Mouse (Mus musculus) testis, adult 2 months (tissue): Measurements from ENCODE around the gene Cluap1. TPM values are rescaled to one million over a fixed set of nuclear protein-coding genes. Genes with fewer than 3 reads are reported as not detected.
"Not testable (repeated sequence)": the region's sequence is repeated elsewhere in the genome, so short reads cannot be mapped to it uniquely, and the experiment has no call there.

ENCODE experiments used
- H3K27ac ChIP-seq: fragments of 200-500 bp; 2 replicates; pipeline ENCODE4 v1.5.1; 2012; ENCODE audit warnings: low read depth, low read length; ENCODE audit not compliant: control insufficient read depth, insufficient read depth
- H3K27me3 ChIP-seq: fragments of 200-500 bp; 2 replicates; pipeline ENCODE4 v1.6.1; 2012; ENCODE audit warnings: mild to moderate bottlenecking, low read length, moderate library complexity; ENCODE audit not compliant: control insufficient read depth, insufficient read depth
- H3K36me3 ChIP-seq: fragments of 200-500 bp; 2 replicates; pipeline ENCODE4 v1.6.1; 2012; ENCODE audit warnings: mild to moderate bottlenecking, low read length; ENCODE audit not compliant: control insufficient read depth, insufficient read depth
- H3K4me1 ChIP-seq: fragments of 200-500 bp; 2 replicates; pipeline ENCODE4 v1.6.1; 2012; ENCODE audit warnings: low read length; ENCODE audit not compliant: control insufficient read depth, insufficient read depth
- H3K4me3 ChIP-seq: fragments of 200-500 bp; 2 replicates; pipeline ENCODE4 v1.5.1; 2012; ENCODE audit warnings: low read depth, mild to moderate bottlenecking, low read length, moderate library complexity, mixed read lengths; ENCODE audit not compliant: control insufficient read depth
- CTCF ChIP-seq: fragments of 200-500 bp; IDR thresholded peaks from 2 replicates; pipeline ENCODE4 v1.5.1; 2012; ENCODE audit warnings: low read depth, mild to moderate bottlenecking, inconsistent platforms, low read length, moderate library complexity; ENCODE audit not compliant: control insufficient read depth, insufficient read depth, insufficient replicate concordance
- POLR2A ChIP-seq: fragments of 200-500 bp; IDR thresholded peaks from 2 replicates; pipeline ENCODE4 v1.6.1; 2012; ENCODE audit warnings: low read depth, mild to moderate bottlenecking, inconsistent platforms, low read length, moderate library complexity; ENCODE audit not compliant: control insufficient read depth
- polyA plus RNA-seq: library from polyadenylated mRNA; depleted of rRNA; stranded (reverse); fragments of >200 nt; gene quantifications from 2 replicates; pipeline ENCODE4 v1.2.3, GENCODE M21; 2012

Cluap1 gene
- polyA plus RNA-seq, 1 experiment: 29.4 TPM

DNA sequence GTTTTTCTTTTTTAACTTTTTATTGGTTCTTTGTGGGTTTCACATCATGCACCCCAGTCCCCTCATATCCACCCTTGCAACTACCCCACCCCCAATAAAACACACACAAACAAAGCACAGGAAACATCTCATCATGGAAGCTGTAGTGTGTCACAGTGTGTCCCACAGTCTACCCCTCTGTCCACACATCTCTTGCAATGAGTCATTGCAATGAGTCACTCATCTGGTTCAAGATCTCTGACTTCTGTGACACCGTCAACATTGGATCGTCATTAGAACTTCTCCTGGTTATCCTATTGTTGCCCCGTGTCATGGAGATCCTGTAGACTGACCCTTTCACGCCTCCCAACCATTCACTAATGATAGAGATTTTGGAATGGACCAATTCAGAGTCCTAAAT lies 26.1 kb downstream of the Cluap1 start:
- TF ChIP-seq POLR2A (no peak), CTCF (no peak)
- Histone ChIP-seq H3K27ac (no peak overlapping the region), H3K4me1 (no peaks in the 10 kb centered on the region), H3K4me3 (no peak overlapping the region), H3K27me3 (no peaks in the 10 kb centered on the region), H3K36me3 (peaks cover 1% of the 10 kb centered on the region; the same call in 1 of the 2 replicates)

DNA sequence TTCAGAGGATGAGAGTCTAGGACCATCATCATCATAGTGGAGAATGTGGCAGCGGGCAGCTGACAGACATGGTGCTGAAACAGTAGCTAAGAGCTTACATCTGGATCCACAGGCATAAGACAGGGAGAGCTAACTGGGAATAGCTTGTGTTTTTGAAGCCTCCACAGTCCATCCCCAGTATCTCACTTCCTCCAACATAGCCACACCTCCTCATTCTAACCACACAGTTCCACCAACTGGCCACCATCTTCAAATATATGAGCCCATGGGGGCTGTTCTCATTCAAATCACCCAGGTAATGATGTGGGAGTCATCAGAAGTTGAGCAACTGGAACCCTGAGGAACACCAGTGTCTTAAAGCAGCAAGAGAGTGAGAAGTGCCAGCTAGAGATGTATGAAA lies 42.5 kb downstream of the Cluap1 start:
- no peak overlapping the region for H3K4me3 ChIP-seq
- TF ChIP-seq POLR2A (no peak), CTCF (no peak)
- H3K36me3 ChIP-seq: no peaks in the 10 kb centered on the region
- no peaks in the 10 kb centered on the region for H3K27me3 ChIP-seq
- H3K4me1 ChIP-seq: peaks cover 3% of the 10 kb centered on the region
- H3K27ac ChIP-seq: no peak overlapping the region

DNA sequence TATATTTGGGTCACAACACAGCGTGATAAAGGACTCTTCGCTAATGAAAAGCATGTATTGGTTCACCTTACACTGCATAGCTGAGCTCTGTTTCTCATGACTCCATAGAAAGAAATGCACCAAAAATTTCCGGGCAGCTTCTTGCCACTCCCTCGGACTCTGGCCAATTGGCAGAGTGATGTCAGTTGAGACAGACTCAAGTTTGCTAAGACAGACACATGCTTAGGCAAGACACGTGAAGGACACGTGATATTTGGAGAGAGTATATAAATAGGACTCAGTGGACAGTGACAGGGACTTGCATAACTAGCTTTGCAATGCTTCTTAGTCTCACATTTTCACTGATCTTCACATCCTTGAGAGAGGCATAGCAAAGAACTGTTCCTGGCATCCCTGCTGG lies 47.8 kb downstream of the Cluap1 start:
- no peak for TF ChIP-seq CTCF
- TF ChIP-seq POLR2A: no peak
- H3K27ac ChIP-seq: no peak overlapping the region

DNA sequence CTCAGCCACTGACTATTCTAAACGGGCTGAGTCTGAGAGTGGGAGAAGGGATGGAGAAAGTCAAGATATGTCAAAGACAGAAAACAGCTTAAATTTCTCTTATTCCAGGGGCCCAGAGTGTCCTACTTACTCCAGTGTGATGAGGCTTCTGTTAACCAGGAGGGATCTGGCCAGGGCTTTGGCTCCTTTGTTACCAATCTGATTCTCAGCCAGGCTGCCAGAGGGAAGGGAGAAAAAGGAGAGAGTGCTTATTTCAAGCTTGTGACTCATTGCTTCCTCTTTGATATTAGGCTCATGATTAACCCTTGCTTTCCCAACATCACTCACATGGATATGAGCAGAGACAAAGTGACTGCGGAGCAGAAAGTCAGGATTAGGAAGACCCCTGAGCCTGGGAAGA lies 50.7 kb downstream of the Cluap1 start:
- H3K27me3 ChIP-seq: no peaks in the 10 kb centered on the region
- H3K4me3 ChIP-seq: no peak overlapping the region
- TF ChIP-seq CTCF (no peak), POLR2A (no peak)
- no peaks in the 10 kb centered on the region for H3K4me1 ChIP-seq
- no peak overlapping the region for H3K27ac ChIP-seq
- H3K36me3 ChIP-seq: no peaks in the 10 kb centered on the region

More for the DNA sequence above, 47.8 kb downstream of the Cluap1 start:
- no peaks in the 10 kb centered on the region for H3K36me3 ChIP-seq
- no peak overlapping the region for H3K4me3 ChIP-seq
- no peaks in the 10 kb centered on the region for H3K27me3 ChIP-seq
- peaks cover 3% of the 10 kb centered on the region for H3K4me1 ChIP-seq

DNA sequence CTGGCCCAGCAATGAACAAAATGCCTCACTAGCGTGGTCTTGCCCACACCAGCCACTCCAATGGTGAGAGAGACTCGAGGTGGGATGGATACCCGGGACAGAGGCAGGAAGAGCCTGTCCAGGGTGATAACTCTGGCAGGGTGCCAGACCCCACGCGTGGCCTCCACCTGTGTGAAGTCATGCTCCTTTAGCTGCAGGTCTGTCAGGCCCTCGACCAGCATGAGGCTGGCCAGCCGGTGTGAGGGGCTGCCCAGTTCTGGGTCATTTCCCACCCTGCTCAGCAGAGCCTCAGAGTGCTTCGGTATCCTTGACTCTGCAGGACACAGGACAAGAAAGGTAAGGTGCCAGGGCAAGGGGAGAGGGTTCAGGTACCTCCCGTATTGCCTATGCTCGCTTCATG lies 56.4 kb downstream of the Cluap1 start:
- Histone ChIP-seq H3K36me3 (no peaks in the 10 kb centered on the region), H3K4me3 (no peak overlapping the region), H3K4me1 (no peaks in the 10 kb centered on the region), H3K27ac (no peak overlapping the region), H3K27me3 (no peaks in the 10 kb centered on the region)
- TF ChIP-seq POLR2A (no peak), CTCF (no peak)

DNA sequence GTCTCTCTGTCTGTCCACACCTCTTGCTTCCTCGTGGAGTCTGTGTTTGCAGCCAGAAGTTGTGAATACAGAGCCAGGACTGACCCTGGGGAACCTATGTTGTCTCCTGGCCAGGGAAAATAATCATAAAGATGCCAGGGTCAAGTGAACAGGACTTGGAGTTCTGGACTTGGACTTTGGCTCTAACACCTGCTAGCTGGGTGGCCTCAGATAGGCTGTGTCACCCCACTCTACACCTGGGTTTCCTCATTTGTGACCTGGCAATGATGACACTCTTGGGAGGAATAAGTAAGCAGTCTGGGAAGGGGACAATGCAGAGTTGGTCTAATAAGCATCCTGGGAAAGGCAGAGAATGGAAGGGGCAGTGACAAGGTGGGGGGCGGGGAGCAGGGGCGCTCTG lies 56.9 kb downstream of the Cluap1 start:
- TF ChIP-seq CTCF: no peak
- no peaks in the 10 kb centered on the region for H3K36me3 ChIP-seq
- no peak overlapping the region for H3K27ac ChIP-seq
- no peaks in the 10 kb centered on the region for H3K4me1 ChIP-seq
- no peaks in the 10 kb centered on the region for H3K27me3 ChIP-seq
- H3K4me3 ChIP-seq: no peak overlapping the region

DNA sequence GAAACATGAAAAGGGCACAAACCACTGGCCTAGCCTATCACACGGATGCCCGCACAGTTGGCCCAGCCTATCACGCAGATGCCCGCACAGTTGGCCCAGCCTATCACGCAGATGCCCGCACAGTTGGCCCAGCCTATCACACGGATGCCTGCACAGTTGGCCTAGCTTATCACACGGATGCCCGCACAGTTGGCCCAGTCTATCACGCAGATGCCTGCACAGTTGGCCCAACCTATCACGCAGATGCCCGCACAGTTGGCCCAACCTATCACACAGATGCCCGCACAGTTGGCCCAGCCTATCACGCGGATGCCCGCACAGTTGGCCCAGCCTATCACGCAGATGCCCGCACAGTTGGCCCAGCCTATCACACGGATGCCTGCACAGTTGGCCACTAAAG lies 65.9 kb downstream of the Cluap1 start:
- H3K36me3 ChIP-seq, H3K4me1 ChIP-seq, H3K4me3 ChIP-seq, H3K27me3 ChIP-seq, H3K27ac ChIP-seq: not testable (repeated sequence)

DNA sequence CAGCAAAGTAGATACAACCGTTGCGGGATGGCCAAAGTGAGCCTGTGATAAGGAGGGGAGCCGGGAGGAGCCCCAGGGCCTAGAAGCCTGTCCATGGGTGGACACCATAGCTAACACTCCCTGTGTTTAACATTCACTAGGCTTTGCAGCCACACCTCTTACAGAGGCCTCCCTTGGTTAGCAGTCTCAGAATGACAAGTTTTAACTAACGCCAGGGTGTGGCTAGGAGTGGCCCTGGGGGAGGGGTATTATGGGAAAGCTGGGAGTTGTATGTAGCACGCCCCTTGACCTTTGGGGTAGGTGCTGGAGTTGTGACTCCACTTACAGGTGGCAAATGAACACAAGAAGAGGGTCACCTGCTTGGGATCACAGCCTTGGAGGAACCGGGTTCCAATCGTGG lies 67.1 kb downstream of the Cluap1 start:
- TF ChIP-seq CTCF (no peak), POLR2A (no peak)
- Histone ChIP-seq H3K4me3 (no peak overlapping the region), H3K27me3 (no peaks in the 10 kb centered on the region), H3K27ac (no peak overlapping the region), H3K4me1 (peaks cover 3% of the 10 kb centered on the region; the same call in 1 of the 2 replicates), H3K36me3 (peaks cover 2% of the 10 kb centered on the region)

DNA sequence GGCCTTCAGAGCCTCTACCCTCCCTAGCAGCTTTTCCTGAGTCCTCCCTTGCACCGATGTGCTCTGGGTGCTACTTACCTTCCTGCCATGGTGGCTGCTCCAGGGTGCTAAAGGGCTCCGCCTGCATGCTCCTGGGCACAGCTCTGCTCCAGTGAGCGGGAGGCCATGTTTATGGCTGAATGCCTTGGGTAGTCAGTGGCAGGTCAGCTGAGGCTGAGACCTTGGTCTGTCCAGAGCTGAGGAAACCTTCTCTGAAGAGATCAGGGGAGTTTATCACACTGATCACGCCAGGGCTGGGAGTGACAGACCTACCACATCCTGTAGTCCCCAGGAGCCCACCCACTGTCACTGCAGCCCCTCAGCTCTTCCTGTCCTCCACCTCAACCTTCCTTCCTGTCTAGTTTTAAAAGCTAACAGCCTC lies 67.7 kb downstream of the Cluap1 start, which contains the start of gene Nlrc3:
Gene Nlrc3 (minus strand): TSS at position 382 of the 421 bp plus-strand sequence.
- TF ChIP-seq POLR2A: no peak
- TF ChIP-seq CTCF: no peak
- Histone ChIP-seq H3K4me3 (no peak within 1 kb of the TSS), H3K4me1 (peaks cover 3% of the 10 kb centered on the region; the same call in 1 of the 2 replicates), H3K27ac (no peak within 1 kb of the TSS), H3K36me3 (peaks cover 2% of the 10 kb centered on the region), H3K27me3 (no peaks in the 10 kb centered on the region)
